Mouse (Mus musculus) hindbrain, embryonic 11.5 days (tissue): ENCODE measurements around the gene Sgca. TPM values are rescaled to one million over a fixed set of nuclear protein-coding genes. Genes with fewer than 3 reads are reported as not detected.
"Not testable (repeated sequence)": the region's sequence is repeated elsewhere in the genome, so short reads cannot be mapped to it uniquely, and the experiment has no call there.

ENCODE experiments used
- ATAC-seq: fragments of 200-750 bp; cut with Nextera tagmentation; 2 replicates; pipeline ENCODE4 v1.8.0; 2017; ENCODE audit warnings: mild to moderate bottlenecking, moderate TSS enrichment, moderate library complexity; ENCODE audit not compliant: low FRiP score
- DNase-seq: peaks from one replicate; pipeline ENCODE4 v3.0.0-alpha.2; 2015; ENCODE audit warnings: low spot score
- H3K27ac ChIP-seq: fragments of 300-500 bp; sonication (generic); 2 replicates; pipeline ENCODE4 v1.5.1; 2014; ENCODE audit warnings: mild to moderate bottlenecking, low read depth, low read length
- H3K27me3 ChIP-seq: fragments of 300-500 bp; sonication (generic); 2 replicates; pipeline ENCODE4 v1.6.1; 2014; ENCODE audit warnings: mild to moderate bottlenecking, low read length, moderate library complexity, mixed read lengths; ENCODE audit not compliant: control insufficient read depth, insufficient read depth
- H3K36me3 ChIP-seq: fragments of 300-500 bp; sonication (generic); 2 replicates; pipeline ENCODE4 v1.6.1; 2014; ENCODE audit warnings: mild to moderate bottlenecking, low read length, moderate library complexity, mixed read lengths; ENCODE audit not compliant: control insufficient read depth, insufficient read depth
- H3K4me1 ChIP-seq: fragments of 300-500 bp; sonication (generic); replicated peaks from 2 replicates; pipeline ENCODE4 v1.6.1; 2014; ENCODE audit warnings: low read length, mixed read lengths; ENCODE audit not compliant: control insufficient read depth, insufficient read depth
- H3K4me2 ChIP-seq: fragments of 300-500 bp; sonication (generic); replicated peaks from 2 replicates; pipeline ENCODE4 v1.6.1; 2014; ENCODE audit warnings: mild to moderate bottlenecking, low read depth, low read length
- H3K4me3 ChIP-seq: fragments of 300-500 bp; sonication (generic); 2 replicates; pipeline ENCODE4 v1.5.1; 2014; ENCODE audit warnings: low read depth, low read length
- H3K9ac ChIP-seq: fragments of 300-500 bp; sonication (generic); 2 replicates; pipeline ENCODE4 v1.6.1; 2014; ENCODE audit warnings: low read depth, low read length
- H3K9me3 ChIP-seq: fragments of 300-500 bp; sonication (generic); 2 replicates; pipeline ENCODE4 v1.6.1; 2016; ENCODE audit warnings: low read length; ENCODE audit not compliant: control insufficient read depth
- WGBS: fragments of 180-500 bp; shearing (Covaris S2); extraction: QIAGEN DNeasy Blood & Tissue Kit; methylation state at CpG from one replicate; pipeline ENCODE4 v1.1.7; 2014; 5-methylcytosine and 5-hydroxymethylcytosine counted together
- polyA plus RNA-seq: library from polyadenylated mRNA; unstranded; fragments of >200 nt; fragmentation: Nextera tagmentation; extraction: Ambion mirVana; gene quantifications from 2 replicates; pipeline ENCODE4 v1.2.1, GENCODE M21; 2014

Sgca gene
- polyA plus RNA-seq, 1 experiment from 2014 or later: 0.11 TPM

- Histone ChIP-seq H3K9me3 (no peaks in the 10 kb centered on the region), H3K9ac (no peak overlapping the region), H3K27me3 (no peaks in the 10 kb centered on the region), H3K4me1 (no peaks in the 10 kb centered on the region), H3K4me3 (no peak overlapping the region), H3K27ac (no peak overlapping the region), H3K4me2 (no peak overlapping the region), H3K36me3 (no peaks in the 10 kb centered on the region)
- ATAC-seq (no peak), DNase-seq (no peak)
- WGBS: 66% methylated on average over 16 of the region's 16 CpGs
Observed at GRCm38 (mm10) chr11:94971895-94972615, 4.1 kb downstream of the Sgca start.

GRCm38 (mm10) chr11:94970210-94970943 lies 5.8 kb downstream of the Sgca start:
- Histone ChIP-seq H3K27ac (no peak overlapping the region), H3K27me3 (no peaks in the 10 kb centered on the region), H3K9ac (no peak overlapping the region), H3K4me2 (no peak overlapping the region), H3K4me1 (no peaks in the 10 kb centered on the region), H3K36me3 (no peaks in the 10 kb centered on the region), H3K9me3 (no peaks in the 10 kb centered on the region), H3K4me3 (no peak overlapping the region)
- DNase-seq (peak; percentile 81), ATAC-seq (no peak)
- WGBS: 60% methylated on average over 15 of the region's 15 CpGs

- WGBS: 90% methylated on average over 4 of the region's 4 CpGs
- not testable (repeated sequence) for H3K9me3 ChIP-seq, H3K4me1 ChIP-seq, ATAC-seq, H3K27ac ChIP-seq, DNase-seq, H3K4me2 ChIP-seq, H3K27me3 ChIP-seq, H3K4me3 ChIP-seq, H3K36me3 ChIP-seq, H3K9ac ChIP-seq
Observed at GRCm38 (mm10) chr11:94969709-94970108, 6.4 kb downstream of the Sgca start.

- no peak overlapping the region for H3K4me2 ChIP-seq
- 80% methylated on average over 7 of the region's 7 CpGs for WGBS
- no peaks in the 10 kb centered on the region for H3K4me1 ChIP-seq
- DNase-seq (no peak), ATAC-seq (no peak)
- no peak overlapping the region for H3K27ac ChIP-seq
- H3K9ac ChIP-seq: no peak overlapping the region
- no peaks in the 10 kb centered on the region for H3K9me3 ChIP-seq
- no peak overlapping the region for H3K4me3 ChIP-seq
- no peaks in the 10 kb centered on the region for H3K27me3 ChIP-seq
- no peaks in the 10 kb centered on the region for H3K36me3 ChIP-seq
Observed at GRCm38 (mm10) chr11:94968187-94968586, 7.9 kb downstream of the Sgca start.

- Histone ChIP-seq H3K9me3 (no peaks in the 10 kb centered on the region), H3K4me1 (no peaks in the 10 kb centered on the region), H3K4me2 (no peak within 1 kb of the TSS), H3K4me3 (no peak within 1 kb of the TSS), H3K27ac (no peak within 1 kb of the TSS), H3K36me3 (no peaks in the 10 kb centered on the region), H3K9ac (no peak within 1 kb of the TSS), H3K27me3 (no peaks in the 10 kb centered on the region)
- 52% methylated on average over 4 of the region's 4 CpGs for WGBS
- ATAC-seq (no peak), DNase-seq (no peak)
Observed at GRCm38 (mm10) chr11:94967419-94967818, 8.7 kb downstream of the Sgca start, which contains the start of gene Hils1. TSS of gene Hils1 (plus strand) at chr11:94967593.

- Histone ChIP-seq H3K4me2 (no peak overlapping the region), H3K4me3 (no peak overlapping the region), H3K36me3 (no peaks in the 10 kb centered on the region), H3K27ac (no peak overlapping the region), H3K9me3 (no peaks in the 10 kb centered on the region), H3K9ac (no peak overlapping the region), H3K4me1 (no peaks in the 10 kb centered on the region), H3K27me3 (no peaks in the 10 kb centered on the region)
- no peak for DNase-seq
- WGBS: 66% methylated on average over 5 of the region's 5 CpGs
- ATAC-seq: no peak
Observed at GRCm38 (mm10) chr11:94962534-94963101, 13.5 kb downstream of the Sgca start.

- WGBS: 29% methylated on average over 8 of the region's 8 CpGs
- Histone ChIP-seq H3K4me3 (no peak overlapping the region), H3K9ac (no peak overlapping the region), H3K9me3 (no peaks in the 10 kb centered on the region), H3K4me1 (no peaks in the 10 kb centered on the region; the same call in 1 of the 2 replicates), H3K27ac (no peak overlapping the region), H3K27me3 (no peaks in the 10 kb centered on the region), H3K36me3 (no peaks in the 10 kb centered on the region), H3K4me2 (no peak overlapping the region)
- DNase-seq (no peak), ATAC-seq (no peak)
Observed at GRCm38 (mm10) chr11:94958065-94958858, 17.9 kb downstream of the Sgca start.

- no peak overlapping the region for H3K27ac ChIP-seq
Observed at GRCm38 (mm10) chr11:94957693-94958064, 18.4 kb downstream of the Sgca start.

More at GRCm38 (mm10) chr11:94957693-94958064, 18.4 kb downstream of the Sgca start:
- no peaks in the 10 kb centered on the region; the same call in 1 of the 2 replicates for H3K4me1 ChIP-seq
- 83% methylated on average over 9 of the region's 9 CpGs for WGBS
- no peak overlapping the region for H3K9ac ChIP-seq
- H3K36me3 ChIP-seq: no peaks in the 10 kb centered on the region
- H3K4me2 ChIP-seq: no peak overlapping the region
- H3K9me3 ChIP-seq: no peaks in the 10 kb centered on the region
- no peaks in the 10 kb centered on the region for H3K27me3 ChIP-seq
- DNase-seq (no peak), ATAC-seq (no peak)
- H3K4me3 ChIP-seq: no peak overlapping the region
